Mouse (Mus musculus) limb, embryonic 15.5 days (tissue): ENCODE measurements around the gene Atp11a. TPM values are rescaled to one million over a fixed set of nuclear protein-coding genes. Genes with fewer than 3 reads are reported as not detected.

ENCODE experiments used
- ATAC-seq: fragments of 200-750 bp; cut with Nextera tagmentation; 2 replicates; pipeline ENCODE4 v1.8.0; 2017; ENCODE audit warnings: low read depth, moderate TSS enrichment; ENCODE audit not compliant: insufficient number of reproducible peaks, low FRiP score, low TSS enrichment
- H3K27ac ChIP-seq: fragments of 300-500 bp; sonication (generic); 2 replicates; pipeline ENCODE4 v1.5.1; 2015; ENCODE audit warnings: moderate library complexity, mild to moderate bottlenecking, inconsistent platforms
- H3K27me3 ChIP-seq: fragments of 300-500 bp; sonication (generic); 2 replicates; pipeline ENCODE4 v1.6.1; 2015; ENCODE audit warnings: inconsistent platforms
- H3K36me3 ChIP-seq: fragments of 300-500 bp; sonication (generic); 2 replicates; pipeline ENCODE4 v1.6.1; 2015; ENCODE audit warnings: inconsistent platforms
- H3K4me1 ChIP-seq: fragments of 300-500 bp; sonication (generic); 2 replicates; pipeline ENCODE4 v1.6.1; 2015; ENCODE audit warnings: inconsistent platforms
- H3K4me2 ChIP-seq: fragments of 300-500 bp; sonication (generic); 2 replicates; pipeline ENCODE4 v1.6.1; 2015; ENCODE audit warnings: mild to moderate bottlenecking, inconsistent platforms
- H3K4me3 ChIP-seq: fragments of 300-500 bp; sonication (generic); 2 replicates; pipeline ENCODE4 v1.5.1; 2015; ENCODE audit warnings: mild to moderate bottlenecking, inconsistent platforms
- H3K9ac ChIP-seq: fragments of 300-500 bp; sonication (generic); 2 replicates; pipeline ENCODE4 v1.6.1; 2015; ENCODE audit warnings: inconsistent platforms
- H3K9me3 ChIP-seq: fragments of 300-500 bp; sonication (generic); 2 replicates; pipeline ENCODE4 v1.6.1; 2016; ENCODE audit warnings: inconsistent platforms
- WGBS: fragments of 180-500 bp; shearing (Covaris S2); methylation state at CpG from one replicate; pipeline ENCODE4 v1.1.7; 2015; 5-methylcytosine and 5-hydroxymethylcytosine counted together
- polyA plus RNA-seq: library from polyadenylated mRNA; unstranded; fragments of >200 nt; fragmentation: Nextera tagmentation; extraction: Ambion mirVana; gene quantifications from 2 replicates; pipeline ENCODE4 v1.2.1, GENCODE M21; 2015

The Atp11a gene
- polyA plus RNA-seq, 1 experiment from 2014 or later = 19.2 TPM

GRCm38 (mm10) chr8:12825236-12825635 is 68.4 kb downstream of the Atp11a start:
- no peaks in the 10 kb centered on the region for H3K27me3 ChIP-seq
- no peak overlapping the region for H3K9ac ChIP-seq
- H3K9me3 ChIP-seq = no peaks in the 10 kb centered on the region
- no peaks in the 10 kb centered on the region for H3K4me1 ChIP-seq
- H3K4me2 ChIP-seq = no peak overlapping the region
- ATAC-seq = no peak
- H3K4me3 ChIP-seq = no peak overlapping the region
- H3K36me3 ChIP-seq = peaks cover 90% of the 10 kb centered on the region
- no peak overlapping the region for H3K27ac ChIP-seq
- WGBS = 69% methylated on average over 6 of the region's 6 CpGs

GRCm38 (mm10) chr8:12825686-12826237 is 68.9 kb downstream of the Atp11a start:
- WGBS = 81% methylated on average over 8 of the region's 8 CpGs
- no peak overlapping the region for H3K27ac ChIP-seq
- H3K4me2 ChIP-seq = no peak overlapping the region
- H3K4me1 ChIP-seq = no peaks in the 10 kb centered on the region
- H3K36me3 ChIP-seq = peaks cover 93% of the 10 kb centered on the region
- H3K4me3 ChIP-seq = no peak overlapping the region
- H3K9ac ChIP-seq = no peak overlapping the region
- H3K27me3 ChIP-seq = no peaks in the 10 kb centered on the region
- ATAC-seq = no peak
- H3K9me3 ChIP-seq = no peaks in the 10 kb centered on the region

DNA sequence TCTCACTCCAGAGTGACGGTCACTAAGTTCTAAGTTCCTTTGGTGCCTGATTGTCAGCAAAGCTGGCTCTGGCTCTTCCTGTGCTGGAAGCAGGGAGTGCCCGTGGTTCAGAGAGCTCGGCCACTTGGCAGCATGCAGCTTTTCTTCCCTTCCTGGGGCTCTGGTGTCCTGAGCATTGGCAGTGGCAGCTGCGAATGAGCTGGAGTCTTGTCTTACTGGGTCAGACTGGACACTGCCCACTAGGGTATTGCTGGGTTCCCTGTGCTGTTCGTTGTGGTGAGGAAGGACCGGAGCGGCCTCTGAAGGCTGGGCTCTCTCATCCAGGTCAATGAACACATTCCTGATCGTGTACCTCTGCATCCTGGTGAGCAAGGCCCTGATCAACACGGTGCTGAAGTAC is 70.3 kb downstream of the Atp11a start:
- whole genome bisulfite sequencing = 89% methylated on average over 9 of the region's 9 CpGs
- peaks cover 93% of the 10 kb centered on the region for H3K36me3 ChIP-seq
- ATAC-seq = no peak
- no peak overlapping the region for H3K27ac ChIP-seq
- no peak overlapping the region for H3K4me3 ChIP-seq
- H3K4me1 ChIP-seq = no peaks in the 10 kb centered on the region
- no peaks in the 10 kb centered on the region for H3K9me3 ChIP-seq
- no peaks in the 10 kb centered on the region for H3K27me3 ChIP-seq
- no peak overlapping the region for H3K4me2 ChIP-seq
- H3K9ac ChIP-seq = no peak overlapping the region

DNA sequence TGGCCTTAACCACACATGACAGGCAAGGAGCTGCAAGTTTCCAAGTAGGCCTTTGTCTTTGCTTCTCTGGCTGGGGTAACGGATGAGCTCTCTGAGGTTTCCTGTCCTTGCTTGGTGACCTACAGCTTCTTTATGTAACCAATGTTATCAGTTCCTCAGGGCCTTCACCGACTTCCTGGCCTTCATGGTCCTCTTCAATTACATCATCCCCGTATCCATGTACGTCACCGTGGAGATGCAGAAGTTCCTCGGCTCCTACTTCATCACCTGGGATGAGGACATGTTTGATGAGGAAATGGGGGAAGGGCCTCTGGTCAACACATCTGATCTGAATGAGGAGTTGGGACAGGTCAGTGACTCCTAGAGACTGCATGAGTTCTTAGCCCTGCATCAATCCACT is 71.5 kb downstream of the Atp11a start:
- H3K27me3 ChIP-seq = no peaks in the 10 kb centered on the region
- H3K4me1 ChIP-seq = no peaks in the 10 kb centered on the region
- H3K4me2 ChIP-seq = no peak overlapping the region
- no peak overlapping the region for H3K27ac ChIP-seq
- H3K4me3 ChIP-seq = no peak overlapping the region
- no peak overlapping the region for H3K9ac ChIP-seq
- no peaks in the 10 kb centered on the region for H3K9me3 ChIP-seq
- 84% methylated on average over 6 of the region's 6 CpGs for WGBS
- no peak for ATAC-seq
- H3K36me3 ChIP-seq = peaks cover 92% of the 10 kb centered on the region

DNA sequence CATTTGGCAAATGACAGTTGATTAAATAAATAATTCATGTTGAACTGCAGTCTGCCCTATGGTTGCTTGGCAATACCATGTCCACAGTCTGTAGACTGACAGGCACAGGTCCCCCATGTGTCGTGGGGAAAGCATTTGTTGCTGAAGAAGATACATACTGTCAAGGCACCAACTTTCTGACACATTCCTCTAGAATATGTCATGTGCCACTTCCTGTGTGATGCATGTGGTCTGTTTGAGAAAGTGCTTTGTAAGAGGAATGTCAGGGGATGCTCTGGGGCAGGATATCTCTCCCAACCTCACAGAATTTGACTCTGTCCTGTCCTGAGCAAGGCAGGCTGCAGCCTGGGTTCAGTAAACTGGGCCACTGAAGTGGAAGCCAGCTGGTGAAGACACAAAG is 72.6 kb downstream of the Atp11a start:
- no peak overlapping the region for H3K4me2 ChIP-seq
- no peak for ATAC-seq
- no peak overlapping the region for H3K27ac ChIP-seq
- H3K9ac ChIP-seq = no peak overlapping the region
- no peaks in the 10 kb centered on the region for H3K4me1 ChIP-seq
- 81% methylated on average over 1 of the region's 1 CpGs for WGBS
- H3K27me3 ChIP-seq = no peaks in the 10 kb centered on the region
- no peaks in the 10 kb centered on the region for H3K9me3 ChIP-seq
- peaks cover 93% of the 10 kb centered on the region for H3K36me3 ChIP-seq
- no peak overlapping the region for H3K4me3 ChIP-seq

- no peaks in the 10 kb centered on the region for H3K4me1 ChIP-seq
- H3K4me2 ChIP-seq = no peak overlapping the region
- peaks cover 95% of the 10 kb centered on the region for H3K36me3 ChIP-seq
- ATAC-seq = no peak
- H3K27ac ChIP-seq = no peak overlapping the region
- WGBS = 82% methylated on average over 7 of the region's 7 CpGs
- no peak overlapping the region for H3K9ac ChIP-seq
- H3K9me3 ChIP-seq = no peaks in the 10 kb centered on the region
- no peak overlapping the region for H3K4me3 ChIP-seq
- no peaks in the 10 kb centered on the region for H3K27me3 ChIP-seq
Measured at GRCm38 (mm10) chr8:12831659-12832589, 75.1 kb downstream of the Atp11a start.

DNA sequence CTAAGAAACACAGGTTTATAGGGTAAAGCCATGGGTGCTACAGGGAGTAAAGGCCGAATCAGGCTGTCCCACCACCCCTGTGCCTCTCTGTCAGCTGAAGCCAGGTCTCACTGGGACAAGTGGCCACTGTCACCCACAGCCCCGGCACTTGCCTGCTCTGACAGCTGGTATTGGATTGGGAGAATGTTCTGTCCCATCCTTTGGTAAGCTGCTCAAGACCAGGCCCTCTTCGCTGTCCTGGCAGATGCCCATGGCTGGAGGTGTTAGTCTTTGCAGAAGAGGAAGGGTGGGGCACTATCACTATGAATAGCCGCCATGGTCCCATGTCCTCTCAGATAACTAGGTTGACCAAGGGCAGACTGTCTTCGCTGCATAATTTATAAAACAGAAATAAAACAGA is 76.8 kb downstream of the Atp11a start:
- H3K4me3 ChIP-seq = no peak overlapping the region
- no peak overlapping the region for H3K27ac ChIP-seq
- WGBS = 96% methylated on average over 5 of the region's 5 CpGs
- ATAC-seq = no peak
- no peaks in the 10 kb centered on the region for H3K4me1 ChIP-seq
- no peaks in the 10 kb centered on the region for H3K9me3 ChIP-seq
- peaks cover 86% of the 10 kb centered on the region for H3K36me3 ChIP-seq
- H3K9ac ChIP-seq = no peak overlapping the region
- H3K27me3 ChIP-seq = no peaks in the 10 kb centered on the region
- H3K4me2 ChIP-seq = no peak overlapping the region

DNA sequence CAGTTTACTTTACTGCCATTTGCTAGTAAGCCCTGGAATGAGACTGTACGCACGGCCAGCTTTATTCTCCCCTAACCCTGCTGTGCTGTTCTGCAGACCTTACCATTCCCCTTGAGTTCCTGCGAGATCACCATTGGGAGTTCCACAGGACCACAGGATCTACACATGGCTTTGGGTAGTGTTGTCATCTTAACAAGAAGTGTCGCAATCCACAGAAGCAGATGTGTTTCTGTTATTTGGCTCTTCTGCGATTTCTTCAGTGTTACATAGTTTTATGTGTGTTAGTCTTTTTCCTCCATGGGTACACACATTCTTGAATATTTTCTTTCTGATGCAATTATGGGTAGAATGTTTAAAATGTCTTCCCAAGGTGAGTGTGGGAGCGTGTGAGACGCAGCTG is 84.0 kb downstream of the Atp11a start:
- H3K36me3 ChIP-seq = peaks cover 81% of the 10 kb centered on the region
- no peaks in the 10 kb centered on the region for H3K9me3 ChIP-seq
- no peak for ATAC-seq

DNA sequence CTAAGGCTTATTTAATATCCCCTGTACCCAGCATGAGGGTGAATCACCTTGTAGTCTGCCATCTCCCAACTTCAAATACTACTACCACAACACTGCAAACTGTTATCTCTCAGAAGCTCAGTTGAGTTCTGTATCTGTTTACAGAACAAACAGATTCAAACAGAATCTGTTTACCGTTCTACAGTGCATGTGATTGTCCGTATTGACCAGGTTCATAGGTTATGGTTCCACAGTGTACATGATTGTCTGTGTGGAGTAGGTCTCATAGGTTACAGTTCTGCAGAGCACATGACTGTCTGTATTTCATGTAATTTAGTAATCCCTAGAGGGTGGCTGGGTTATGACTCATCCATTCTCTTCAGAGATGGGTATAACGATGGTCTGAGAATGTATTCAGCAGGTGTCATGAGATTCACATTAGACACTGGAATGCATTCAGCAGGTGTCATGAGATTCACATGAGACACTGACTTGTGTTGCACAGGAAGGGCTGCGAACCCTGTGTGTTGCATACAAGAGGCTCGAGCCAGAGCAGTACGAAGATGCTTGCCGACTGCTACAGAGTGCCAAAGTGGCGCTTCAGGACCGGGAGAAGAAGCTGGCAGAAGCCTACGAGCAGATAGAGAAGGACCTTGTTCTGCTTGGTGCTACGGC is 85.7 kb downstream of the Atp11a start:
- Histone ChIP-seq H3K9me3 (no peaks in the 10 kb centered on the region), H3K36me3 (peaks cover 79% of the 10 kb centered on the region), H3K4me1 (no peaks in the 10 kb centered on the region), H3K27me3 (no peaks in the 10 kb centered on the region), H3K27ac (no peak overlapping the region), H3K4me3 (no peak overlapping the region), H3K4me2 (no peak overlapping the region), H3K9ac (no peak overlapping the region)
- no peak for ATAC-seq
- WGBS = 85% methylated on average over 11 of the region's 11 CpGs

More for the DNA sequence above, 84.0 kb downstream of the Atp11a start:
- H3K4me3 ChIP-seq = no peak overlapping the region
- WGBS = 80% methylated on average over 7 of the region's 7 CpGs
- no peaks in the 10 kb centered on the region for H3K4me1 ChIP-seq
- no peak overlapping the region for H3K9ac ChIP-seq
- no peak overlapping the region for H3K4me2 ChIP-seq
- no peaks in the 10 kb centered on the region for H3K27me3 ChIP-seq
- no peak overlapping the region for H3K27ac ChIP-seq

GRCm38 (mm10) chr8:12844347-12844950 is 87.6 kb downstream of the Atp11a start:
- no peak for ATAC-seq
- WGBS = 91% methylated on average over 16 of the region's 16 CpGs

GRCm38 (mm10) chr8:12846447-12846846 is 89.6 kb downstream of the Atp11a start:
- ATAC-seq = no peak
- 90% methylated on average over 6 of the region's 6 CpGs for WGBS

More at GRCm38 (mm10) chr8:12844347-12844950, 87.6 kb downstream of the Atp11a start:
- Histone ChIP-seq H3K27ac (no peak overlapping the region), H3K9ac (no peak overlapping the region), H3K27me3 (no peaks in the 10 kb centered on the region), H3K9me3 (no peaks in the 10 kb centered on the region), H3K4me3 (no peak overlapping the region), H3K4me1 (no peaks in the 10 kb centered on the region), H3K4me2 (no peak overlapping the region), H3K36me3 (peaks cover 90% of the 10 kb centered on the region)

DNA sequence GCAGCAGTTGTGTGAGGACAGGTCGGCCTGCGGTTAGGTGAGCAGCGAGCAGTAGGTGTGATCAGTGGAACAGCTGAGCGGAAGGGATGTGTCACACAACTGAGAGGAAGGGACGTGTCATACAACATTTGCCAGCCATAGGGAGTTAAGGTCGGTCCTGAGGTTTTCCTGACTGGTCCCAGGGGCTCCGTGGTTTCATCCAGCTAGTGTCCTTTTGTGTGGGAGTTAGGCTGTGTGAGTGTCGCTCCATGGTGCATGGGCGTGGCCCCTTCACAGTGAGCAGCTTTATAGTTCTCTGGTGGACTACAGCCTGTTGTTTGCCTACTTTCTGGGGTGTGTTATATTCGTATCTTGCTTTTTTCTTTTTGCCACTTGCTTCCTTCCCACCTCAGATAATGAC is 94.4 kb downstream of the Atp11a start:
- peaks cover 86% of the 10 kb centered on the region for H3K36me3 ChIP-seq
- H3K9ac ChIP-seq = no peak overlapping the region
- H3K27ac ChIP-seq = no peak overlapping the region
- H3K4me2 ChIP-seq = no peak overlapping the region
- no peak for ATAC-seq
- 88% methylated on average over 10 of the region's 10 CpGs for WGBS
- no peaks in the 10 kb centered on the region for H3K9me3 ChIP-seq
- no peak overlapping the region for H3K4me3 ChIP-seq
- H3K27me3 ChIP-seq = no peaks in the 10 kb centered on the region
- no peaks in the 10 kb centered on the region for H3K4me1 ChIP-seq

More at GRCm38 (mm10) chr8:12846447-12846846, 89.6 kb downstream of the Atp11a start:
- H3K4me1 ChIP-seq = no peaks in the 10 kb centered on the region
- H3K9ac ChIP-seq = no peak overlapping the region
- no peak overlapping the region for H3K27ac ChIP-seq
- no peaks in the 10 kb centered on the region for H3K9me3 ChIP-seq
- peaks cover 95% of the 10 kb centered on the region for H3K36me3 ChIP-seq
- no peaks in the 10 kb centered on the region for H3K27me3 ChIP-seq
- no peak overlapping the region for H3K4me3 ChIP-seq
- no peak overlapping the region for H3K4me2 ChIP-seq
